In genomic region chr19:26088318-26088717, GRCm38 (mm10) we compare ENCODE assay signal across 27 mouse cellular contexts.
"Had no signal": no experiment of that assay in that cellular context is flagged by ENCODE, and none has a peak within 500 bp of the region (broad histone marks: within the 10 kb centered on the region; RNA-seq: fewer than 3 reads in every experiment).

No protein-coding gene starts in this region.

- H3K36me3 ChIP-seq: embryonic facial prominence, embryonic 10.5 days; embryonic facial prominence, embryonic 12.5 days; embryonic facial prominence, embryonic 13.5 days; embryonic facial prominence, embryonic 15.5 days; forebrain, embryonic 10.5 days; forebrain, embryonic 12.5 days; forebrain, embryonic 15.5 days had no signal

- H3K4me2 ChIP-seq: embryonic facial prominence, embryonic 12.5 days; embryonic facial prominence, embryonic 13.5 days; embryonic facial prominence, embryonic 15.5 days; forebrain, embryonic 12.5 days; forebrain, embryonic 13.5 days; forebrain, embryonic 15.5 days had no signal

- H3K27me3 ChIP-seq: embryonic facial prominence, embryonic 12.5 days; embryonic facial prominence, embryonic 13.5 days; embryonic facial prominence, embryonic 15.5 days; forebrain, embryonic 12.5 days; forebrain, embryonic 13.5 days; forebrain, embryonic 15.5 days had no signal

- DNase-seq: cerebellum, adult 8-10 months; cerebellum, adult 9-10 months; cerebellum, adult 9-11 months; cerebellum, postnatal 10 days; cerebellum, postnatal 14 days; cerebellum, postnatal 25 days; cerebellum, postnatal 36 days; embryo, embryonic 11 days; forebrain, postnatal 0 days; gastrocnemius, adult 2 months; gastrocnemius, postnatal 10 days; gastrocnemius, postnatal 25 days; gastrocnemius, postnatal 36 days; heart, adult 11 months; heart, adult 18-20 months; heart, adult 2 months had no signal

- H3K27ac ChIP-seq: embryonic facial prominence, embryonic 10.5 days; embryonic facial prominence, embryonic 12.5 days; embryonic facial prominence, embryonic 13.5 days; embryonic facial prominence, embryonic 15.5 days; forebrain, embryonic 10.5 days; forebrain, embryonic 12.5 days; forebrain, embryonic 13.5 days; forebrain, embryonic 15.5 days; gastrocnemius, adult 2 months; heart, adult 2 months had no signal

- ATAC-seq: forebrain, embryonic 13.5 days; forebrain, embryonic 14.5 days; forebrain, embryonic 15.5 days; forebrain, embryonic 16.5 days; forebrain, postnatal 0 days had no signal

- H3K4me3 ChIP-seq: embryonic facial prominence, embryonic 10.5 days; embryonic facial prominence, embryonic 12.5 days; embryonic facial prominence, embryonic 13.5 days; embryonic facial prominence, embryonic 15.5 days; erythroblast, embryonic 14.5 days; forebrain, embryonic 10.5 days; forebrain, embryonic 12.5 days; forebrain, embryonic 13.5 days; forebrain, embryonic 15.5 days; gastrocnemius, adult 2 months; heart, adult 2 months had no signal

- H3K4me1 ChIP-seq: embryonic facial prominence, embryonic 10.5 days; embryonic facial prominence, embryonic 12.5 days; embryonic facial prominence, embryonic 15.5 days; forebrain, embryonic 10.5 days; forebrain, embryonic 12.5 days; forebrain, embryonic 13.5 days; forebrain, embryonic 15.5 days had no signal

- H3K9ac ChIP-seq: embryonic facial prominence, embryonic 12.5 days; embryonic facial prominence, embryonic 13.5 days; embryonic facial prominence, embryonic 15.5 days; forebrain, embryonic 12.5 days; forebrain, embryonic 13.5 days; forebrain, embryonic 15.5 days; forebrain, postnatal 0 days had no signal

- H3K9me3 ChIP-seq: embryonic facial prominence, embryonic 10.5 days; embryonic facial prominence, embryonic 12.5 days; embryonic facial prominence, embryonic 13.5 days; embryonic facial prominence, embryonic 15.5 days; forebrain, embryonic 10.5 days; forebrain, embryonic 12.5 days; forebrain, embryonic 13.5 days; forebrain, embryonic 15.5 days had no signal
